Mouse (Mus musculus) CH12F3 (cell line): ENCODE measurements around the gene Inpp4b.
"Not testable (repeated sequence)": the region's sequence is repeated elsewhere in the genome, so short reads cannot be mapped to it uniquely, and the experiment has no call there.

ENCODE experiments used
- in situ Hi-C: fragments of 300-500 bp; cut with MboI; formaldehyde crosslinking; loops from 2 replicates; pipeline ENCODE4 v1.14.3; 2020; ENCODE audit warnings: low sequenced_read_pairs

Gene Inpp4b

DNA sequence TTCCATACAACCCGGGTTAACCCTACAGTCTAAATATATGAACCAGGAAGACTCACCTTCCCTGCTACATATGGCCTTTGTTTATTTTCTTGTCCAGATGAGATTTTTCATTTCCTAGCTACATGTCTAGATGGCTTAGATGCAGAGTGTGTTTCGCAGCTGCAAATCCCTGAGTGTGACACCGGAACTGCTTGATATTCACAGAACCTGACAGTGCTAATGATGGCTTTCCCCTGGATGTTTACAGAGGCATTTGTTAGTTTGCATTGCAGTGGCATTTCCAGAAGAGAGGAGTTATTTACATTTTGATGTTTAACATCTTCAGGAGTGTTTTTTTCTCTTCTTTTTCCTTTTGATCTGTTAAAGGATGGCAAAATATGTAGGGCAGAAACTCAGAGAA lies 537.7 kb downstream of the Inpp4b start:
- in situ Hi-C loops, result no loop called here

- in situ Hi-C loops, result no loop called here
Measured at GRCm38 (mm10) chr8:81884195-81884594, 541.8 kb downstream of the Inpp4b start.

GRCm38 (mm10) chr8:81888843-81889242 lies 546.5 kb downstream of the Inpp4b start:
- in situ Hi-C loops, result no loop called here

DNA sequence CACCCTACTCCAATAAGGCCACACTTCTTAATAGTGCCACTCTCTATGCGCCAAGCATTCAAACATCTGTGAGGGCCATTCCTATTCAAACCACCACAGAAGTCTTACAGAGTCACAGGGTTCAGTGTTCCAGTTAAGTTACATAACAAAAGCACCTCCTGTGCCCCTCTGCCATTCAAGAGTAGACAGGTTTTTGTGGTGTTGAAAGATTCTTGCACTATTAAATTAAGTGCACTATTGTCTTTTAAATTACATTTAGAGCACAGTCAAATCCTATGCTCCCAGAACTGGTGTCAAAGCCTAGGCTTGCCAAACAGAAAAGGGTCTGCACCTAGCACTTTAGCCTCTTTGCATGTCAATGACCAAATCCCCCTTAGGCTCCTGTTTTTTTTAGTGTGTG lies 550.9 kb downstream of the Inpp4b start:
- in situ Hi-C loops, result no loop called here

GRCm38 (mm10) chr8:81946812-81947211 lies 604.5 kb downstream of the Inpp4b start:
- in situ Hi-C loops, result no loop called here

- in situ Hi-C loops, result no loop called here
Measured at GRCm38 (mm10) chr8:81953101-81953500, 610.7 kb downstream of the Inpp4b start.

DNA sequence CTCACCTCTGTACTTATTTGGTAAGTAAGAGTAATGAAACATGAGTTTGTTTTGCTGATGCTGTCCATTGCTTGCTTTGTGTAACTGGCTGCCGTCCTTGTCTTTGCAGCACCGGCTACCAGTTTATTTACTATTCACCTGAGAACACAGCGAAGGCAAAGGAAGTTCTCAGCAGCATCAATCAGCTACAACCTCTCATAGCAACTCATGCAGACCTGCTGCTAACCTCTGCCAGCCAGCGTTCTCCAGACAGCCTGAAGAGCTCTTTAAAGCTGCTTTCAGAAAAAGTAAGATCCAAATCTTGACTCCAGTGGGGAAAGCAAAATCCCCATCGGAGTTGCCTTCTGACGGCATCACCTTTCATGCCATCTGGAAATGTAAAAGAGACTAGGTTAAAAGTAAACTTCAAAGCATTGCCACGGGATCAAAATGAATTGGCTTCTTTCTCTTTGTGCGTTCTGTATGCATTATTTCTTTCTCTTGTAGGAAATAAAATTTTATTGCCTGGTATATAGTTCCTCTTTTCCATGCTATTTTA lies 642.8 kb downstream of the Inpp4b start:
- in situ Hi-C loops, result no loop called here

DNA sequence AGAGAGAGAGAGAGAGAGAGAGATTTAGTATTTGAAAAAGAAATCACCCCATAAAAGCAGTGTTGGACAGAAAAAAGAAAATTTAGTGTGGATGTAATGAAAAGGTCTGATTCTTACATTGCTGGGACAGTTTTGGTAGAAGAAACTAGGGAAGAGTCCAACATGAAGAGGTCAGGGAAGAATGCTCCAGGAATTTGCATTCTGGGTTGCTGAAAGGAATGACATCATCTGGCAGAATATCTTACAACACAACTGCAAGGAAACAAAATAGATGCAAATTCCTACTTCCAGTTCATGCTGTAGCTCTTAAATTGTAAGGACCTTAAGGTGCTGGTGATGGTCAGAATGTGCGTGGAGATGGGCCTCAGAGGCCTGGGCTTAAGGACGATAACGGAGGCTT lies 650.6 kb downstream of the Inpp4b start:
- in situ Hi-C loops, result no loop called here

- in situ Hi-C loops, result no loop called here
Measured at GRCm38 (mm10) chr8:81996239-81996638, 653.9 kb downstream of the Inpp4b start.

GRCm38 (mm10) chr8:81996823-81997222 lies 654.5 kb downstream of the Inpp4b start:
- in situ Hi-C loops, result no loop called here

- in situ Hi-C loops, result no loop called here
Measured at GRCm38 (mm10) chr8:82004158-82004557, 661.8 kb downstream of the Inpp4b start.

DNA sequence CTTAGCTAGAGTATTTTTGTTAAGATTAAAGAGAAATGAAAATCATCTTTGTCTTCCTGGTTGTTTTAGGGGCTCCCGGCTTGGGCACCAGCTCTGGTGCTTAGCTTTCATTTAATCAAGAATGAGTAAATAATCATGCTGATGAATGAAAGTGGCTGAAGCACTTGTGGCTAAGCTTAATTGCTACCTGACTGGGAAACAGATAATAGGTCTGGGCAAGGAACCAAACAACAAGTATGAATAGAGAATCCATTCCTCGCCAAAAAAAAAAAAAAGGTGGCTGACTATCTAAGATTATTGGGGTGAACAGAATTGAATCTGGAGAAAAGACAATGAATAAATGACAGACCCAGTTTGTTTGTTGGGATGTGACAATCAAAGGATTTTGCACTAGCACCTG lies 663.1 kb downstream of the Inpp4b start:
- in situ Hi-C loops, result no loop called here

GRCm38 (mm10) chr8:82017792-82018191 lies 675.4 kb downstream of the Inpp4b start:
- in situ Hi-C loops, result no loop called here

DNA sequence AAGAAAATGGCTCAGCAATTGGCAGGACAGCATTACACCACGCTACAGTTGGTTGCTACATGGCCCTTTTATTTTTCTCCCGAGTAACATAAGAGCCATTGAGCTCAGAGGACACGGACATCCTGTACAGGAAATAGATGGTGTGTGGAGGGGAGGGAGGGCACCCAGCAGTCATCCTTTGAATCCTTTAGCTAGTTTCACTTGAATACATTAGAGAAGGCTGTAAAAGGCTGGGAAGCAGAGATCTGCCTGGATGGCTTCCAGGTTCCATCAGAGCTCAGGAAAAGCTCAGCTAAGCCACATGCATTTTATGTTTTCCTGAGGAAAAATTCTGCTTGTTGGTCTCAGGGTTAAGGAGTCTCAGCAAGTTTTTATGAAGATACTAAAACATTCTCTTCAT lies 685.0 kb downstream of the Inpp4b start:
- in situ Hi-C loops, result no loop called here

DNA sequence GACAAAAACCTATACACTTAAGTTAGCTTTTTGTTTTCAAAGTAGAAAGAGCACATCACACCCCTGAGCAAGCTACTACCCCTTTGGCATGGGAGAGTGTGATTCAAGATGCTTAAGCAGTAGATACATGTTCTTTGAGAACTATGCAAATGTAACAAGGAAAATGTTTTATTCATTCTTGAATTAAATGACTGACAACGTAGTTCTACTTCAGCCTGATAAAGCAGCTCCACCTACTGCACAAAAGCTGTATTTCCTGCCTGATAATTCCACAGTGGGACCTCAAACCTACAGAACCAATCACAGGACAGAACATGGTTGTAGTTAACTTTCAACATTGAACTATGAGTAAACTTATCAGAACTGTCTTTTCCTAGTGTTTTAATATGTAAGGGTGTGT lies 686.5 kb downstream of the Inpp4b start:
- in situ Hi-C loops, result no loop called here

DNA sequence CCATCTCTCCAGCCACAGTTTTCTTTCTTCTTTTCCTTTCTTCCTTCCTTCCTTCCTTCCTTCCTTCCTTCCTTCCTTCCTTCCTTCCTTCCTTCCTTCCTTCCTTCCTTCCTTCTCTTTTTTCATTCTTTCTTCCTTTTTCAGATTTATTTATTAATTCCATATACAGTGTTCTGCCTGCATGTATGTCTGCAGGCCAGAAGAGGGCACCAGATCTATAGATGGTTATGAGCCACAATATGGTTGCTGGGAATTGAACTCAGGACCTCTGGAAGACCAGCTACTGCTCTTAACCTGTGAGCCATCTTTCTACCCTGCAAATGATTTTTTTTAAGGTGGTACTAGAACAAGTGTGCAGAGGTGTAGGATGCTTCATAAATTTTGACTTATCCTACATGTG lies 689.7 kb downstream of the Inpp4b start:
- in situ Hi-C loops, result not testable (repeated sequence)

DNA sequence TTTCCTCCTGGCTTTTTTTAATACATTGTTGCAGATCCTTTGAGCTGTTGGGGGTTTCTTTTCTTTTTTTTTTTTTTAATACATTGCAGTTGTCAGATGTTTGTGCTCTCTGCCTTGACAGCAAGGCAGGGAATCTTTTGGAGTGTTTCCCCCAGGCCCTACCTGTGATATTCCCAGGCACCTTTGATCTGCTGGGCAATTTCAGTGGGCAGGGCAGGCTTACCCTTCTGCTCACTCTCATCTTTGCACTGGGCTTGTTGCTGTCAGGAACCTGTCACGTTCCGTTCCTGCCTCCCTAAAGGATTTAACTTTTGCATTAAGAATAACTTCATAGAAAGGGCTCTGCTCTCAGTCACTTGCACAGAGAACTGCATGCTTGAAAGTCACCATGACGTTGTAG lies 711.7 kb downstream of the Inpp4b start:
- in situ Hi-C loops, result no loop called here

DNA sequence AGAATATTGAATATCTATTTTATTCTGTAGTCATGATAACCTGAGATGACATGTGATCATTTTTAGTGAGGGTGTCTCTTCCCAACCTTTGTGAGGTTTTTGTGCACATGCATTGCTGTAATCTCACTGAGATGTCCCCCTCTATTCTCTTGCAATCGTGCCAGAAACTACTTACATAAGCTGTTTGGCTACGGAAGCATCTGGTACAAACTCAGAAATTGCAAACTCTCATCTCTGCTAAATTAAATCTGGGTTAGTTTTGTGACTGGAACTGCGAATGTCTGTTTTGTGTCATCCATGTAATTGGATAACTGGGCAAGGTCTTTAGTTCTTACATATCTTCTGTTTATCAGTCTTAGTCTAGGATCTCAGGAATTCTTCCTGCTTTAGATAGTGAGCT lies 725.3 kb downstream of the Inpp4b start:
- in situ Hi-C loops, result no loop called here

DNA sequence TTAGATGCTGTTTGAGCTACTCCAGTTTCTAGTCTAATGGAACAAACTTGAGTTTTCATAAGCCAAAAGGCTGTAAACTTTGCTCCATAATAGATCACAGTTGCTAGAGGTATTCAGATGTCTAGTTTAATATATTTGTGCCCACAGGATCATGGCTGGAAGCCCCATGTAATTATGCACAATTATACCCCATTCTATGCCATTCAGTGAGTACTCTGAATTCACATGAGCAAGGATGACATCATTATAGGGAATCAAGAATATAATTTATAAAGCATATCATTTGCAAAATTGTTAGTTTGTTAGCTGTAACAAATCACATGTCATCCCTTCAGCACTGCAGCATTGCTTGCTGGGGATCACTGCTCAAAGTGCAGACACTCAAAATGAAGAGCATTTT lies 736.9 kb downstream of the Inpp4b start:
- in situ Hi-C loops, result no loop called here

DNA sequence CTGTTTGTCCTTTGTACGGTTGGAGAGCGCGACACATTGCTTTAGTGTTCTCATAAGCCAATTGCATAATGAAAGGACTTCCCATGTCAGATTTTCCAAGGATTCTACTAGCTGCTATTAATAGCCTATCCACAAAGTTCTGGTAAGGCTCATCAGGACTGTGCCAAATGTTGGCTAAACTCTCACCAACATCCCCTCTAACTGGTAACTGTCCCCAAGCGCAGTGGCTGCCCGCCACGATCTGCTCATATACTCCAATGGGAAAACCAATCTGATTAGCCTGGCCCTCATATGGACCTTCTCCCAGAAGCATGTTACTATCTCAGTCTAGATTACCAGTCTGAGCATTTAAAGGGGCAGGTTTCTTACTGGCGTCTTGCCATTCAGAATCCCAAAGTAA lies 744.3 kb downstream of the Inpp4b start:
- in situ Hi-C loops, result not testable (repeated sequence)

GRCm38 (mm10) chr8:82090901-82091300 lies 748.5 kb downstream of the Inpp4b start:
- in situ Hi-C loops, result no loop called here

GRCm38 (mm10) chr8:82093274-82093673 lies 750.9 kb downstream of the Inpp4b start:
- in situ Hi-C loops, result no loop called here

- in situ Hi-C loops, result no loop called here
Measured at GRCm38 (mm10) chr8:82104560-82104959, 762.2 kb downstream of the Inpp4b start.

DNA sequence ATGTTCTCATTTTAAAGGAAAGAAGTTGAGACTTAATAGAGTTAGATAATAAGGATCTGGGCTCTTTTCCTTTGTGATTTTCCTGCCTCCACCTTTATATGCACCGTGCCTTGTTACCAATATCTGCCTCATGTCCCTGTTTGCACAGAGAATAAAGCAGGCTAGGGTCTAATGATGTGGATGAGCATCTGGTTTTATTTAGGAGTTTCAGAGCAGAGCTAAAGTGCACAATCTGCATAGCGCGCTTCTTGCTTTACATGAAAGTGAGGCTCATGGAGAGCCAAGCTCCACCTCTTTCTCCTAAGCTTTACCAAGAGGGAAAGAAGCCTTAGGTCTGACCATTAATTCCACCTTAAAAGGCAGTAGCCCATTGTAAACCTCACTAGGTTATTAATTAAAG lies 763.8 kb downstream of the Inpp4b start:
- in situ Hi-C loops, result no loop called here
